Mouse (Mus musculus): Measurements from ENCODE around the gene Tmem245. TPM values are rescaled to one million over a fixed set of nuclear protein-coding genes. Genes with fewer than 3 reads are reported as not detected.

Gene Tmem245
- total and polyA plus RNA-seq, 2 experiments from 2014 or later, result 12.3 to 27.9 TPM

GRCm38 (mm10) chr4:56861551-56861950 is 85.7 kb downstream of the Tmem245 start:
- H3K4me1 ChIP-seq (ENCODE audit: insufficient read depth, low read length), result peaks cover 13% of the 10 kb centered on the region

GRCm38 (mm10) chr4:56858733-56859132 is 88.5 kb downstream of the Tmem245 start:
- WGBS, result 68% methylated on average over 9 of the region's 9 CpGs
- Histone ChIP-seq H3K27ac (no peak overlapping the region), H3K9ac (replicated peaks; ENCODE audit: low read length) (no peak overlapping the region), H3K4me2 (ENCODE audit: low read depth, low read length) (no peak overlapping the region), H3K27me3 (ENCODE audit: insufficient read depth, low read length) (no peaks in the 10 kb centered on the region), H3K9me3 (ENCODE audit: low read length) (no peaks in the 10 kb centered on the region), H3K4me1 (ENCODE audit: insufficient read depth, low read length) (peaks cover 9% of the 10 kb centered on the region), H3K4me3 (ENCODE audit: low read length) (no peak overlapping the region), H3K36me3 (ENCODE audit: insufficient read depth, low read length) (no peaks in the 10 kb centered on the region)
- DNase-seq (ENCODE audit: low spot score), result no peak
- no peak for TF ChIP-seq CTCF (IDR thresholded peaks at IDR 0.05; ENCODE audit: low read depth)
- ATAC-seq, result no peak

More at GRCm38 (mm10) chr4:56861551-56861950, 85.7 kb downstream of the Tmem245 start:
- Histone ChIP-seq H3K4me2 (ENCODE audit: low read depth, low read length) (no peak overlapping the region), H3K27ac (no peak overlapping the region), H3K27me3 (ENCODE audit: insufficient read depth, low read length) (no peaks in the 10 kb centered on the region), H3K4me3 (ENCODE audit: low read length) (no peak overlapping the region), H3K36me3 (ENCODE audit: insufficient read depth, low read length) (no peaks in the 10 kb centered on the region), H3K9ac (replicated peaks; ENCODE audit: low read length) (no peak overlapping the region), H3K9me3 (ENCODE audit: low read length) (no peaks in the 10 kb centered on the region)
- WGBS, result 98% methylated on average over 4 of the region's 4 CpGs
- DNase-seq (ENCODE audit: low spot score), result no peak
- ATAC-seq, result no peak
- no peak for TF ChIP-seq CTCF (IDR thresholded peaks at IDR 0.05; ENCODE audit: low read depth)

GRCm38 (mm10) chr4:56856371-56856949 is 90.8 kb downstream of the Tmem245 start:
- 71% methylated on average over 8 of the region's 8 CpGs for WGBS
- no peak for TF ChIP-seq CTCF (IDR thresholded peaks at IDR 0.05; ENCODE audit: low read depth)

GRCm38 (mm10) chr4:56855935-56856334 is 91.3 kb downstream of the Tmem245 start:
- H3K4me2 ChIP-seq (ENCODE audit: low read depth, low read length), result no peak overlapping the region
- TF ChIP-seq CTCF (IDR thresholded peaks at IDR 0.05; ENCODE audit: low read depth), result no peak
- no peak overlapping the region for H3K9ac ChIP-seq (replicated peaks; ENCODE audit: low read length)
- no peak for ATAC-seq
- H3K9me3 ChIP-seq (ENCODE audit: low read length), result no peaks in the 10 kb centered on the region
- no peaks in the 10 kb centered on the region for H3K36me3 ChIP-seq (ENCODE audit: insufficient read depth, low read length)
- no peaks in the 10 kb centered on the region for H3K27me3 ChIP-seq (ENCODE audit: insufficient read depth, low read length)
- WGBS, result 89% methylated on average over 5 of the region's 5 CpGs
- H3K4me1 ChIP-seq (ENCODE audit: insufficient read depth, low read length), result no peaks in the 10 kb centered on the region
- H3K27ac ChIP-seq, result no peak overlapping the region
- no peak for DNase-seq (ENCODE audit: low spot score)
- no peak overlapping the region for H3K4me3 ChIP-seq (ENCODE audit: low read length)

More at GRCm38 (mm10) chr4:56856371-56856949, 90.8 kb downstream of the Tmem245 start:
- Histone ChIP-seq H3K27me3 (ENCODE audit: insufficient read depth, low read length) (no peaks in the 10 kb centered on the region), H3K9ac (replicated peaks; ENCODE audit: low read length) (no peak overlapping the region), H3K4me1 (ENCODE audit: insufficient read depth, low read length) (no peaks in the 10 kb centered on the region), H3K36me3 (ENCODE audit: insufficient read depth, low read length) (no peaks in the 10 kb centered on the region), H3K4me2 (ENCODE audit: low read depth, low read length) (no peak overlapping the region), H3K27ac (no peak overlapping the region), H3K9me3 (ENCODE audit: low read length) (no peaks in the 10 kb centered on the region), H3K4me3 (ENCODE audit: low read length) (no peak overlapping the region)
- DNase-seq (ENCODE audit: low spot score) (no peak), ATAC-seq (no peak)

GRCm38 (mm10) chr4:56850724-56851123 is 96.5 kb downstream of the Tmem245 start:
- WGBS, result 30% methylated on average over 6 of the region's 6 CpGs
- Histone ChIP-seq H3K27me3 (ENCODE audit: insufficient read depth, low read length) (no peaks in the 10 kb centered on the region), H3K9me3 (ENCODE audit: low read length) (no peaks in the 10 kb centered on the region), H3K4me3 (ENCODE audit: low read length) (no peak overlapping the region), H3K9ac (replicated peaks; ENCODE audit: low read length) (no peak overlapping the region), H3K4me1 (ENCODE audit: insufficient read depth, low read length) (no peaks in the 10 kb centered on the region), H3K4me2 (ENCODE audit: low read depth, low read length) (no peak overlapping the region), H3K36me3 (ENCODE audit: insufficient read depth, low read length) (no peaks in the 10 kb centered on the region), H3K27ac (no peak overlapping the region)
- DNase-seq (ENCODE audit: low spot score) (peak; percentile 12), ATAC-seq (no peak; the same call in 1 of the 2 replicates)
- peak; percentile 49 for TF ChIP-seq CTCF (IDR thresholded peaks at IDR 0.05; ENCODE audit: low read depth)

- H3K27me3 ChIP-seq (ENCODE audit: insufficient read depth, low read length), result no peaks in the 10 kb centered on the region
- ATAC-seq, result no peak
- TF ChIP-seq CTCF (IDR thresholded peaks at IDR 0.05; ENCODE audit: low read depth), result no peak
- H3K9ac ChIP-seq (replicated peaks; ENCODE audit: low read length), result no peak overlapping the region
- no peak for DNase-seq (ENCODE audit: low spot score)
- H3K36me3 ChIP-seq (ENCODE audit: insufficient read depth, low read length), result peaks cover 8% of the 10 kb centered on the region; the same call in 1 of the 2 replicates
- no peak overlapping the region for H3K4me3 ChIP-seq (ENCODE audit: low read length)
- 88% methylated on average over 6 of the region's 6 CpGs for whole genome bisulfite sequencing
- no peaks in the 10 kb centered on the region for H3K9me3 ChIP-seq (ENCODE audit: low read length)
- H3K4me2 ChIP-seq (ENCODE audit: low read depth, low read length), result no peak overlapping the region
- H3K4me1 ChIP-seq (ENCODE audit: insufficient read depth, low read length), result no peaks in the 10 kb centered on the region
- no peak overlapping the region for H3K27ac ChIP-seq
Measured at GRCm38 (mm10) chr4:56848044-56848443, 99.2 kb downstream of the Tmem245 start.

- DNase-seq (ENCODE audit: low spot score) (no peak), ATAC-seq (no peak)
- H3K27ac ChIP-seq, result no peak overlapping the region
- no peaks in the 10 kb centered on the region for H3K4me1 ChIP-seq (ENCODE audit: insufficient read depth, low read length)
- WGBS, result 88% methylated on average over 3 of the region's 3 CpGs
- H3K36me3 ChIP-seq (ENCODE audit: insufficient read depth, low read length), result peaks cover 8% of the 10 kb centered on the region; the same call in 1 of the 2 replicates
- no peak for TF ChIP-seq CTCF (IDR thresholded peaks at IDR 0.05; ENCODE audit: low read depth)
- no peaks in the 10 kb centered on the region for H3K9me3 ChIP-seq (ENCODE audit: low read length)
- no peaks in the 10 kb centered on the region for H3K27me3 ChIP-seq (ENCODE audit: insufficient read depth, low read length)
- H3K9ac ChIP-seq (replicated peaks; ENCODE audit: low read length), result no peak overlapping the region
- no peak overlapping the region for H3K4me3 ChIP-seq (ENCODE audit: low read length)
- no peak overlapping the region for H3K4me2 ChIP-seq (ENCODE audit: low read depth, low read length)
Measured at GRCm38 (mm10) chr4:56847400-56847799, 99.8 kb downstream of the Tmem245 start.

Measured in hindbrain, postnatal 0 days (tissue).